10 mouse cellular contexts compared by ENCODE assay signal in the genomic region with DNA sequence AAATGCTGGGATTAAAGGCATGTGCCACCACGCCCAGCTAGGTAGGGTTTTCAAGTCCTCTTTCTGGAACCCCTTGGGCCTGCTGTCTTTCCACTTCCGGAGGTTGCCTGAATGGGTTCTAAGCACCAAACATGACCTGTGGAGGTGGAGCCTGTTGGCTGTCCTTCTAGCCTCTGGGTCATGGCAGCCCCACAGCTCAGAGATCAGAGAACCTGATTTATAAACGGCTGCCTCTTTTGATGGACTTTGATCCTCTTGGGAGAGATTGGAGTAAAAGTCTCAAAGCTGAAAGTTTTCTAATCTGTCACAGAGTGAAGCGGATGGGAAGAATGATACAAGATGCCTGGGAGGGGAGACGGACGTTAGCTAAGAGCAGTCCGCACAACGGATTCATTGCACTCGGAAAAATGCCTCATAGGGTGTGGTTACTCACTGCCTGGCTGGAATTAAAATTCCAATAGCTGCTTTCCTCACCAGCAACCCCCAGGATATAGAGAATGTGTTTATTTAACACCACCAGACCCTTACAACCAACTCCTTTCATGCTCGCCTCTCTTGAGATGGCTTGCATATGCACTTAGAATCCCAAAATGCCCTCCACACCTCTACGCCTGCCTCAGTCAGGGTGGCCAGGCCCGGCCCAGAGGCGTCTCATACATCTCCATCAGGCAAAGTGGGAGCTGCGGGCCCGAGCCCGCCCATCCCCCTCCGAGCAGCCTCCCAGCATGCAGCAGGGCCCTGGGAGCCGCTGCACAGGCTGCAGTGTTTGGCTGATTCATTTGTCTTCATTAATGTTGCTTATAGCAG.
DNase-seq lines count a peak whose midpoint lies in the region; ATAC-seq and TF ChIP-seq lines count a peak whose summit lies in the region.
"Had no signal": no experiment of that assay in that cellular context is flagged by ENCODE, and none has a peak within 500 bp of the region (broad histone marks: within the 10 kb centered on the region; RNA-seq: fewer than 3 reads in every experiment).

No protein-coding gene starts in this region.

- 41% methylated on average over 18 of the region's 18 CpGs for WGBS in kidney, postnatal 0 days
- WGBS in embryonic facial prominence, embryonic 10.5 days: 39% methylated on average over 18 of the region's 18 CpGs
- WGBS in hindbrain, postnatal 0 days: 42% methylated on average over 18 of the region's 18 CpGs
- 39% methylated on average over 18 of the region's 18 CpGs for WGBS in neural tube, embryonic 13.5 days

- H3K36me3 ChIP-seq in kidney, postnatal 0 days (ENCODE audit: insufficient read depth, low read length): no peaks in the 10 kb centered on the region
- H3K36me3 ChIP-seq in embryonic facial prominence, embryonic 10.5 days (replicated peaks): no peaks in the 10 kb centered on the region
- no peaks in the 10 kb centered on the region for H3K36me3 ChIP-seq in hindbrain, postnatal 0 days (ENCODE audit: insufficient read depth, low read length)
- no peaks in the 10 kb centered on the region for H3K36me3 ChIP-seq in neural tube, embryonic 13.5 days
- H3K36me3 ChIP-seq: G1E had no signal

- H3K27me3 ChIP-seq in kidney, postnatal 0 days (ENCODE audit: insufficient read depth, low read length): no peaks in the 10 kb centered on the region
- H3K27me3 ChIP-seq in embryonic facial prominence, embryonic 10.5 days (replicated peaks; ENCODE audit: low read depth, poor library complexity, severe bottlenecking): no peaks in the 10 kb centered on the region
- H3K27me3 ChIP-seq in hindbrain, postnatal 0 days (ENCODE audit: insufficient read depth, low read length): no peaks in the 10 kb centered on the region
- no peaks in the 10 kb centered on the region for H3K27me3 ChIP-seq in neural tube, embryonic 13.5 days

- H3K4me1 ChIP-seq in kidney, postnatal 0 days (replicated peaks; ENCODE audit: insufficient read depth, low read length): peaks cover 13% of the 10 kb centered on the region; the same call in 1 of the 2 replicates
- H3K4me1 ChIP-seq in embryonic facial prominence, embryonic 10.5 days: peaks cover 53% of the 10 kb centered on the region
- H3K4me1 ChIP-seq in hindbrain, postnatal 0 days (ENCODE audit: insufficient read depth, low read length): peaks cover 14% of the 10 kb centered on the region
- peaks cover 47% of the 10 kb centered on the region for H3K4me1 ChIP-seq in neural tube, embryonic 13.5 days (replicated peaks)

- no peak overlapping the region for H3K4me3 ChIP-seq in kidney, postnatal 0 days (replicated peaks; ENCODE audit: low read depth, low read length)
- H3K4me3 ChIP-seq in embryonic facial prominence, embryonic 10.5 days: no peak overlapping the region
- no peak overlapping the region for H3K4me3 ChIP-seq in hindbrain, postnatal 0 days (ENCODE audit: low read length)
- H3K4me3 ChIP-seq in neural tube, embryonic 13.5 days: no peak overlapping the region

- TF ChIP-seq CTCF in kidney, postnatal 0 days (IDR thresholded peaks at IDR 0.05; ENCODE audit: low read depth): no peak
- TF ChIP-seq CTCF in hindbrain, postnatal 0 days (IDR thresholded peaks at IDR 0.05; ENCODE audit: low read depth): no peak

- 0 out of 2 replicates have a peak, but pooled peaks have one; percentile 52 for ATAC-seq in kidney, postnatal 0 days (replicated peaks; ENCODE audit: low FRiP score, low read depth)
- peak; percentile 54; the same call in 1 of the 2 replicates for ATAC-seq in hindbrain, postnatal 0 days
- ATAC-seq in neural tube, embryonic 13.5 days (ENCODE audit: low read depth): peak; percentile 73

- no peak overlapping the region for H3K9ac ChIP-seq in kidney, postnatal 0 days (ENCODE audit: low read depth, low read length)
- H3K9ac ChIP-seq in hindbrain, postnatal 0 days (replicated peaks; ENCODE audit: low read length): no peak overlapping the region
- no peak overlapping the region for H3K9ac ChIP-seq in neural tube, embryonic 13.5 days

- DNase-seq in kidney, postnatal 0 days (ENCODE audit: low spot score): peak; percentile 46
- no peak for DNase-seq in kidney, adult 18-20 months
- peak; percentile 72 for DNase-seq in embryonic facial prominence, embryonic 10.5 days (ENCODE audit: low spot score)
- DNase-seq in hindbrain, postnatal 0 days (ENCODE audit: low spot score): peak; percentile 44
- DNase-seq in right cerebral cortex, postnatal 14 days: no peak
- DNase-seq in ovary, adult 18-20 months (ENCODE audit: low spot score): no peak
- no peak for DNase-seq in frontal cortex, postnatal 10 days (ENCODE audit: low spot score in 2 of 2)
- DNase-seq: thymus, postnatal 25 days had no signal

- no peaks in the 10 kb centered on the region for H3K9me3 ChIP-seq in kidney, postnatal 0 days (replicated peaks; ENCODE audit: low read length)
- no peaks in the 10 kb centered on the region for H3K9me3 ChIP-seq in embryonic facial prominence, embryonic 10.5 days
- no peaks in the 10 kb centered on the region for H3K9me3 ChIP-seq in hindbrain, postnatal 0 days (ENCODE audit: low read length)
- H3K9me3 ChIP-seq in neural tube, embryonic 13.5 days: no peaks in the 10 kb centered on the region
- H3K9me3 ChIP-seq: G1E had no signal

- H3K27ac ChIP-seq in kidney, postnatal 0 days: no peak overlapping the region
- peak overlapping the region; percentile 82 for H3K27ac ChIP-seq in embryonic facial prominence, embryonic 10.5 days (replicated peaks)
- no peak overlapping the region; the same call in 1 of the 2 replicates for H3K27ac ChIP-seq in hindbrain, postnatal 0 days
- peak overlapping the region; percentile 38 for H3K27ac ChIP-seq in neural tube, embryonic 13.5 days (replicated peaks)

- no peak overlapping the region for H3K4me2 ChIP-seq in kidney, postnatal 0 days (ENCODE audit: low read length)
- no peak overlapping the region for H3K4me2 ChIP-seq in hindbrain, postnatal 0 days (ENCODE audit: low read depth, low read length)
- no peak overlapping the region for H3K4me2 ChIP-seq in neural tube, embryonic 13.5 days

Comparison
In these comparisons a context has a peak if more than half of its experiments do, and no peak if none do; other contexts are left out.
1. DNase-seq: peak in kidney, postnatal 0 days (single experiment), embryonic facial prominence, embryonic 10.5 days (single experiment) and hindbrain, postnatal 0 days (single experiment); none in kidney, adult 18-20 months (single experiment), right cerebral cortex, postnatal 14 days (single experiment), ovary, adult 18-20 months (single experiment) and frontal cortex, postnatal 10 days (0 of 2).
2. H3K27ac ChIP-seq: peak in embryonic facial prominence, embryonic 10.5 days (single experiment) and neural tube, embryonic 13.5 days (single experiment); none in kidney, postnatal 0 days (single experiment) and hindbrain, postnatal 0 days (single experiment).
3. Peak in every context shown above with its lines, with median percentiles within 50 percentile points of each other: ATAC-seq.